14 mouse cellular contexts compared by ENCODE assay signal in the genomic region with DNA sequence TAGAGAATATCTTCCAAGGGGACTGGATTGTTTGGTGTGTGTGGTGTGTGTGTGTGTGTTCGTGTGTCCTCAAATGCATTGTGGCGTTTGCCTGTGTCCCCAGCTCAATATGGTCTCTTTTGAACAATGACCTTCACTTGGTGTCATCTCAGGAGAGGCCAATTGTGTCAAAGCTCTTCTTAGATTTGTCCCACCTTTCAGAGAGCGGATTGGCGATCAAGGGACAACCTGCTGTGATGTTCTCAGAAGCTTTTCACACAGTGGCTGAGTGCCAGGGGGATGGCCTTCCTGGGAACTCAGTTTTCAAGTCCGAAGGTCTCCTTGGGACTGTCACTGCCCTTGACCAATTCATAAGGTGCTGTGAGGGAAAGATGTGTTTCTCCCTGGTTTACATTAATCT.
DNase-seq lines count a peak whose midpoint lies in the region; ATAC-seq and TF ChIP-seq lines count a peak whose summit lies in the region.
"Had no signal": no experiment of that assay in that cellular context is flagged by ENCODE, and none has a peak within 500 bp of the region (broad histone marks: within the 10 kb centered on the region; RNA-seq: fewer than 3 reads in every experiment).

No protein-coding gene starts in this region.

- H3K9me3 ChIP-seq in kidney, embryonic 16.5 days (ENCODE audit: low read length), result no peaks in the 10 kb centered on the region
- no peaks in the 10 kb centered on the region for H3K9me3 ChIP-seq in forebrain, embryonic 10.5 days
- H3K9me3 ChIP-seq in forebrain, postnatal 0 days (ENCODE audit: low read length), result no peaks in the 10 kb centered on the region
- H3K9me3 ChIP-seq in midbrain, embryonic 13.5 days, result no peaks in the 10 kb centered on the region
- no peaks in the 10 kb centered on the region for H3K9me3 ChIP-seq in liver, embryonic 11.5 days (ENCODE audit: control insufficient read depth, low read length)
- H3K9me3 ChIP-seq: neural tube, embryonic 12.5 days had no signal

- no peak overlapping the region for H3K4me2 ChIP-seq in kidney, embryonic 16.5 days (replicated peaks; ENCODE audit: low read depth, low read length)
- peak overlapping the region; percentile 65 for H3K4me2 ChIP-seq in forebrain, postnatal 0 days (ENCODE audit: low read depth)
- peak overlapping the region; percentile 55 for H3K4me2 ChIP-seq in midbrain, embryonic 13.5 days (replicated peaks)
- no peak overlapping the region for H3K4me2 ChIP-seq in liver, embryonic 11.5 days

- no peak overlapping the region for H3K4me3 ChIP-seq in kidney, embryonic 16.5 days (ENCODE audit: low read length)
- no peak overlapping the region for H3K4me3 ChIP-seq in forebrain, embryonic 10.5 days
- H3K4me3 ChIP-seq in forebrain, postnatal 0 days (ENCODE audit: low read depth, low read length), result peak overlapping the region; percentile 41
- peak overlapping the region; percentile 33 for H3K4me3 ChIP-seq in midbrain, embryonic 13.5 days (replicated peaks)
- H3K4me3 ChIP-seq in liver, embryonic 11.5 days (ENCODE audit: low read depth, low read length), result no peak overlapping the region
- H3K4me3 ChIP-seq: neural tube, embryonic 12.5 days had no signal

- no peak for TF ChIP-seq CTCF in forebrain, postnatal 0 days (IDR thresholded peaks at IDR 0.05; ENCODE audit: low read depth)

- no peaks in the 10 kb centered on the region for H3K36me3 ChIP-seq in kidney, embryonic 16.5 days (ENCODE audit: insufficient read depth, low read length)
- no peaks in the 10 kb centered on the region for H3K36me3 ChIP-seq in forebrain, embryonic 10.5 days (replicated peaks)
- H3K36me3 ChIP-seq in forebrain, postnatal 0 days (ENCODE audit: insufficient read depth), result no peaks in the 10 kb centered on the region
- H3K36me3 ChIP-seq in midbrain, embryonic 13.5 days, result no peaks in the 10 kb centered on the region
- no peaks in the 10 kb centered on the region for H3K36me3 ChIP-seq in liver, embryonic 11.5 days (ENCODE audit: control insufficient read depth, insufficient read depth, low read length)
- H3K36me3 ChIP-seq: neural tube, embryonic 12.5 days had no signal

- ATAC-seq in kidney, embryonic 16.5 days (ENCODE audit: low FRiP score, low TSS enrichment), result no peak
- ATAC-seq in forebrain, postnatal 0 days, result no peak
- ATAC-seq in midbrain, embryonic 13.5 days, result no peak
- no peak for ATAC-seq in liver, embryonic 11.5 days (replicated peaks; ENCODE audit: low FRiP score)

- no peak overlapping the region for H3K27ac ChIP-seq in kidney, embryonic 16.5 days (ENCODE audit: low read length)
- peak overlapping the region; percentile 86 for H3K27ac ChIP-seq in forebrain, embryonic 10.5 days
- peak overlapping the region; percentile 91 for H3K27ac ChIP-seq in forebrain, postnatal 0 days (ENCODE audit: low read depth, low read length)
- H3K27ac ChIP-seq in midbrain, embryonic 13.5 days, result peak overlapping the region; percentile 84; the same call in 1 of the 2 replicates
- H3K27ac ChIP-seq in liver, embryonic 11.5 days (ENCODE audit: low read depth, low read length), result no peak overlapping the region
- H3K27ac ChIP-seq: liver, embryonic 14.5 days had no signal

- 78% methylated on average over 5 of the region's 5 CpGs for WGBS in kidney, embryonic 16.5 days
- WGBS in forebrain, embryonic 10.5 days, result 53% methylated on average over 5 of the region's 5 CpGs
- WGBS in forebrain, postnatal 0 days, result 28% methylated on average over 5 of the region's 5 CpGs
- WGBS in midbrain, embryonic 13.5 days, result 25% methylated on average over 5 of the region's 5 CpGs
- WGBS in liver, embryonic 11.5 days, result 60% methylated on average over 5 of the region's 5 CpGs

- DNase-seq in kidney, postnatal 36 days, result peak; percentile 22 to 67
- DNase-seq in forebrain, embryonic 10.5 days (ENCODE audit: extremely low spot score, low spot score), result no peak
- peak; percentile 63 for DNase-seq in forebrain, postnatal 0 days
- DNase-seq in heart, adult 8-10 months (ENCODE audit: low spot score), result no peak
- DNase-seq in liver, embryonic 11.5 days (ENCODE audit: low spot score), result no peak
- DNase-seq: cerebellum, adult 2 months; heart, adult 18-20 months; heart, postnatal 36 days; right cerebral cortex, adult 18-20 months; thymus, postnatal 25 days had no signal

- peaks cover 17% of the 10 kb centered on the region for H3K4me1 ChIP-seq in kidney, embryonic 16.5 days (ENCODE audit: insufficient read depth, low read length)
- peaks cover 53% of the 10 kb centered on the region for H3K4me1 ChIP-seq in forebrain, embryonic 10.5 days
- peaks cover 24% of the 10 kb centered on the region for H3K4me1 ChIP-seq in forebrain, postnatal 0 days (ENCODE audit: insufficient read depth)
- peaks cover 54% of the 10 kb centered on the region for H3K4me1 ChIP-seq in midbrain, embryonic 13.5 days (replicated peaks)
- no peaks in the 10 kb centered on the region for H3K4me1 ChIP-seq in liver, embryonic 11.5 days (replicated peaks; ENCODE audit: control insufficient read depth, insufficient read depth, low read length)

- no peaks in the 10 kb centered on the region for H3K27me3 ChIP-seq in kidney, embryonic 16.5 days (ENCODE audit: insufficient read depth, low read length)
- H3K27me3 ChIP-seq in forebrain, embryonic 10.5 days (ENCODE audit: poor library complexity, severe bottlenecking), result no peaks in the 10 kb centered on the region
- no peaks in the 10 kb centered on the region for H3K27me3 ChIP-seq in forebrain, postnatal 0 days (ENCODE audit: insufficient read depth, low read length)
- no peaks in the 10 kb centered on the region for H3K27me3 ChIP-seq in midbrain, embryonic 13.5 days
- H3K27me3 ChIP-seq in liver, embryonic 11.5 days (replicated peaks; ENCODE audit: control insufficient read depth, insufficient read depth, low read length), result no peaks in the 10 kb centered on the region
- H3K27me3 ChIP-seq: neural tube, embryonic 12.5 days had no signal

- H3K9ac ChIP-seq in kidney, embryonic 16.5 days (replicated peaks; ENCODE audit: low read length), result no peak overlapping the region
- peak overlapping the region; percentile 70 for H3K9ac ChIP-seq in forebrain, postnatal 0 days
- no peak overlapping the region for H3K9ac ChIP-seq in midbrain, embryonic 13.5 days (replicated peaks)
- H3K9ac ChIP-seq in liver, embryonic 11.5 days (ENCODE audit: low read depth, low read length), result no peak overlapping the region
- H3K9ac ChIP-seq: liver, embryonic 14.5 days had no signal

Comparison
In these comparisons a context has a peak if more than half of its experiments do, and no peak if none do; other contexts are left out.
1. DNase-seq: peak in kidney, postnatal 36 days (2 of 2) and forebrain, postnatal 0 days (single experiment); none in forebrain, embryonic 10.5 days (single experiment), heart, adult 8-10 months (single experiment) and liver, embryonic 11.5 days (single experiment).
2. H3K4me3 ChIP-seq: peak in forebrain, postnatal 0 days (single experiment) and midbrain, embryonic 13.5 days (single experiment); none in kidney, embryonic 16.5 days (single experiment), forebrain, embryonic 10.5 days (single experiment) and liver, embryonic 11.5 days (single experiment).
3. H3K27ac ChIP-seq: peak in forebrain, embryonic 10.5 days (single experiment), forebrain, postnatal 0 days (single experiment) and midbrain, embryonic 13.5 days (single experiment); none in kidney, embryonic 16.5 days (single experiment) and liver, embryonic 11.5 days (single experiment).
4. H3K4me2 ChIP-seq: peak in forebrain, postnatal 0 days (single experiment) and midbrain, embryonic 13.5 days (single experiment); none in kidney, embryonic 16.5 days (single experiment) and liver, embryonic 11.5 days (single experiment).